Mouse (Mus musculus) hindbrain, embryonic 14.5 days (tissue): ENCODE measurements around the gene Acer3. TPM values are rescaled to one million over a fixed set of nuclear protein-coding genes. Genes with fewer than 3 reads are reported as not detected.
A peak's percentile ranks its signal among the peaks of the same experiment; 100 is the strongest.

ENCODE experiments used
- ATAC-seq: fragments of 200-750 bp; cut with Nextera tagmentation; 2 replicates; pipeline ENCODE4 v1.8.0; 2017; ENCODE audit warnings: moderate number of reproducible peaks, mild to moderate bottlenecking, moderate TSS enrichment, moderate library complexity; ENCODE audit not compliant: low FRiP score
- DNase-seq: peaks from one replicate; pipeline ENCODE4 v3.0.0-alpha.2; 2015; ENCODE audit warnings: low spot score
- H3K27ac ChIP-seq: fragments of 300-500 bp; sonication (generic); 2 replicates; pipeline ENCODE4 v1.5.1; 2014; ENCODE audit warnings: mild to moderate bottlenecking, moderate library complexity
- H3K27me3 ChIP-seq: fragments of 300-500 bp; sonication (generic); 2 replicates; pipeline ENCODE4 v1.6.1; 2014; ENCODE audit warnings: mild to moderate bottlenecking, low read length, mixed read lengths; ENCODE audit not compliant: control insufficient read depth, insufficient read depth
- H3K36me3 ChIP-seq: fragments of 300-500 bp; sonication (generic); replicated peaks from 2 replicates; pipeline ENCODE4 v1.6.1; 2014; ENCODE audit not compliant: control insufficient read depth, insufficient read depth
- H3K4me1 ChIP-seq: fragments of 300-500 bp; sonication (generic); replicated peaks from 2 replicates; pipeline ENCODE4 v1.6.1; 2014; ENCODE audit warnings: antibody characterized with exemption, low read length, mixed read lengths; ENCODE audit not compliant: control insufficient read depth, insufficient read depth
- H3K4me2 ChIP-seq: fragments of 300-500 bp; sonication (generic); replicated peaks from 2 replicates; pipeline ENCODE4 v1.6.1; 2014; ENCODE audit warnings: mild to moderate bottlenecking, moderate library complexity
- H3K4me3 ChIP-seq: fragments of 300-500 bp; sonication (generic); replicated peaks from 2 replicates; pipeline ENCODE4 v1.5.1; 2014; ENCODE audit warnings: mild to moderate bottlenecking, low read length
- H3K9ac ChIP-seq: fragments of 300-500 bp; sonication (generic); 2 replicates; pipeline ENCODE4 v1.6.1; 2014
- H3K9me3 ChIP-seq: fragments of 300-500 bp; sonication (generic); 2 replicates; pipeline ENCODE4 v1.6.1; 2016; ENCODE audit warnings: low read length; ENCODE audit not compliant: control insufficient read depth
- WGBS: fragments of 180-500 bp; shearing (Covaris S2); extraction: QIAGEN DNeasy Blood & Tissue Kit; methylation state at CpG from one replicate; pipeline ENCODE4 v1.1.7; 2014; 5-methylcytosine and 5-hydroxymethylcytosine counted together
- polyA plus RNA-seq: library from polyadenylated mRNA; unstranded; fragments of >200 nt; fragmentation: Nextera tagmentation; extraction: Ambion mirVana; gene quantifications from 2 replicates; pipeline ENCODE4 v1.2.1, GENCODE M21; 2014

Acer3 gene
- polyA plus RNA-seq, 1 experiment from 2014 or later: 27.4 TPM

GRCm38 (mm10) chr7:98354160-98354920 is 33.3 kb upstream of the Acer3 start:
- Histone ChIP-seq H3K9ac (no peak overlapping the region; the same call in 1 of the 2 replicates), H3K36me3 (peaks cover 30% of the 10 kb centered on the region), H3K27me3 (no peaks in the 10 kb centered on the region), H3K9me3 (no peaks in the 10 kb centered on the region), H3K4me1 (peaks cover 44% of the 10 kb centered on the region), H3K27ac (no peak overlapping the region), H3K4me3 (no peak overlapping the region), H3K4me2 (no peak overlapping the region)
- WGBS: 36% methylated on average over 12 of the region's 12 CpGs
- DNase-seq (no peak), ATAC-seq (no peak)

GRCm38 (mm10) chr7:98353616-98354015 is 32.6 kb upstream of the Acer3 start:
- DNase-seq (no peak), ATAC-seq (no peak)
- H3K4me2 ChIP-seq: no peak overlapping the region
- no peaks in the 10 kb centered on the region for H3K9me3 ChIP-seq
- H3K4me3 ChIP-seq: no peak overlapping the region
- H3K27me3 ChIP-seq: no peaks in the 10 kb centered on the region
- H3K36me3 ChIP-seq: peaks cover 30% of the 10 kb centered on the region
- 87% methylated on average over 5 of the region's 5 CpGs for WGBS
- no peak overlapping the region for H3K9ac ChIP-seq
- no peak overlapping the region for H3K27ac ChIP-seq
- peaks cover 38% of the 10 kb centered on the region for H3K4me1 ChIP-seq

- Histone ChIP-seq H3K27ac (no peak overlapping the region), H3K9me3 (no peaks in the 10 kb centered on the region), H3K4me2 (no peak overlapping the region), H3K9ac (no peak overlapping the region), H3K27me3 (no peaks in the 10 kb centered on the region), H3K4me1 (peaks cover 26% of the 10 kb centered on the region), H3K36me3 (peaks cover 30% of the 10 kb centered on the region), H3K4me3 (no peak overlapping the region)
- DNase-seq: no peak
- ATAC-seq: no peak
- WGBS: 98% methylated on average over 3 of the region's 3 CpGs
These were observed 30.5 kb upstream of the Acer3 start for GRCm38 (mm10) chr7:98351523-98351922.

- DNase-seq (no peak), ATAC-seq (no peak)
- H3K4me2 ChIP-seq: no peak overlapping the region
- no peaks in the 10 kb centered on the region for H3K9me3 ChIP-seq
- 95% methylated on average over 6 of the region's 6 CpGs for WGBS
- H3K9ac ChIP-seq: no peak overlapping the region
- H3K27me3 ChIP-seq: no peaks in the 10 kb centered on the region
- peaks cover 30% of the 10 kb centered on the region for H3K36me3 ChIP-seq
- peaks cover 10% of the 10 kb centered on the region for H3K4me1 ChIP-seq
- H3K27ac ChIP-seq: no peak overlapping the region
- no peak overlapping the region for H3K4me3 ChIP-seq
These were observed 28.8 kb upstream of the Acer3 start for GRCm38 (mm10) chr7:98349821-98350220.

GRCm38 (mm10) chr7:98349096-98349495 is 28.1 kb upstream of the Acer3 start:
- H3K4me3 ChIP-seq: no peak overlapping the region
- no peak overlapping the region for H3K4me2 ChIP-seq
- H3K36me3 ChIP-seq: peaks cover 30% of the 10 kb centered on the region
- no peaks in the 10 kb centered on the region for H3K27me3 ChIP-seq
- H3K9ac ChIP-seq: no peak overlapping the region
- H3K4me1 ChIP-seq: peaks cover 3% of the 10 kb centered on the region; the same call in 1 of the 2 replicates
- DNase-seq (peak; percentile 75), ATAC-seq (no peak)
- no peak overlapping the region for H3K27ac ChIP-seq
- WGBS: 26% methylated on average over 5 of the region's 5 CpGs
- H3K9me3 ChIP-seq: no peaks in the 10 kb centered on the region

GRCm38 (mm10) chr7:98348043-98348442 is 27.0 kb upstream of the Acer3 start:
- Histone ChIP-seq H3K4me1 (no peaks in the 10 kb centered on the region), H3K27ac (no peak overlapping the region), H3K4me2 (no peak overlapping the region), H3K27me3 (no peaks in the 10 kb centered on the region), H3K36me3 (peaks cover 30% of the 10 kb centered on the region), H3K4me3 (no peak overlapping the region), H3K9me3 (no peaks in the 10 kb centered on the region), H3K9ac (no peak overlapping the region)
- DNase-seq (peak; percentile 77), ATAC-seq (no peak)
- WGBS: 67% methylated on average over 7 of the region's 7 CpGs

GRCm38 (mm10) chr7:98347471-98347870 is 26.5 kb upstream of the Acer3 start:
- Histone ChIP-seq H3K9me3 (no peaks in the 10 kb centered on the region), H3K27me3 (no peaks in the 10 kb centered on the region; the same call in 1 of the 2 replicates), H3K9ac (no peak overlapping the region), H3K4me2 (no peak overlapping the region), H3K36me3 (peaks cover 26% of the 10 kb centered on the region), H3K4me3 (no peak overlapping the region), H3K4me1 (no peaks in the 10 kb centered on the region), H3K27ac (no peak overlapping the region)
- WGBS: 93% methylated on average over 5 of the region's 5 CpGs
- DNase-seq: no peak
- no peak for ATAC-seq

GRCm38 (mm10) chr7:98345036-98345435 is 24.0 kb upstream of the Acer3 start:
- 50% methylated on average over 6 of the region's 6 CpGs for WGBS
- Histone ChIP-seq H3K4me1 (no peaks in the 10 kb centered on the region), H3K4me2 (no peak overlapping the region), H3K4me3 (no peak overlapping the region), H3K9ac (no peak overlapping the region), H3K36me3 (peaks cover 4% of the 10 kb centered on the region; the same call in 1 of the 2 replicates), H3K9me3 (no peaks in the 10 kb centered on the region), H3K27me3 (no peaks in the 10 kb centered on the region; the same call in 1 of the 2 replicates), H3K27ac (no peak overlapping the region)
- DNase-seq (no peak), ATAC-seq (no peak)

- ATAC-seq (no peak), DNase-seq (no peak)
- Histone ChIP-seq H3K4me1 (no peaks in the 10 kb centered on the region), H3K27ac (no peak overlapping the region), H3K27me3 (no peaks in the 10 kb centered on the region; the same call in 1 of the 2 replicates), H3K36me3 (no peaks in the 10 kb centered on the region), H3K4me2 (no peak overlapping the region), H3K9ac (no peak overlapping the region), H3K4me3 (no peak overlapping the region), H3K9me3 (no peaks in the 10 kb centered on the region)
- 26% methylated on average over 3 of the region's 3 CpGs for WGBS
These were observed 23.4 kb upstream of the Acer3 start for GRCm38 (mm10) chr7:98344361-98344760.
